Mouse (Mus musculus) limb, embryonic 12.5 days (tissue): Measurements from ENCODE around the gene Btbd17. TPM values are rescaled to one million over a fixed set of nuclear protein-coding genes. Genes with fewer than 3 reads are reported as not detected.

ENCODE experiments used
- ATAC-seq: fragments of 200-750 bp; cut with Nextera tagmentation; 2 replicates; pipeline ENCODE4 v1.8.0; 2017; ENCODE audit warnings: low read depth, moderate TSS enrichment; ENCODE audit not compliant: insufficient number of reproducible peaks, insufficient read depth, low FRiP score, low TSS enrichment
- H3K27ac ChIP-seq: fragments of 300-500 bp; sonication (generic); 2 replicates; pipeline ENCODE4 v1.5.1; 2016; ENCODE audit warnings: mild to moderate bottlenecking, moderate library complexity
- H3K27me3 ChIP-seq: fragments of 300-500 bp; sonication (generic); 2 replicates; pipeline ENCODE4 v1.6.1; 2016; ENCODE audit warnings: mild to moderate bottlenecking, moderate library complexity
- H3K36me3 ChIP-seq: fragments of 300-500 bp; sonication (generic); 2 replicates; pipeline ENCODE4 v1.6.1; 2016; ENCODE audit warnings: mild to moderate bottlenecking, moderate library complexity
- H3K4me1 ChIP-seq: fragments of 300-500 bp; sonication (generic); replicated peaks from 2 replicates; pipeline ENCODE4 v1.6.1; 2016
- H3K4me2 ChIP-seq: fragments of 300-500 bp; sonication (generic); 2 replicates; pipeline ENCODE4 v1.6.1; 2016; ENCODE audit warnings: mild to moderate bottlenecking, moderate library complexity
- H3K4me3 ChIP-seq: fragments of 300-500 bp; sonication (generic); replicated peaks from 2 replicates; pipeline ENCODE4 v1.5.1; 2016; ENCODE audit warnings: mild to moderate bottlenecking
- H3K9ac ChIP-seq: fragments of 300-500 bp; sonication (generic); replicated peaks from 2 replicates; pipeline ENCODE4 v1.6.1; 2016; ENCODE audit warnings: mild to moderate bottlenecking, moderate library complexity
- H3K9me3 ChIP-seq: fragments of 300-500 bp; sonication (generic); 2 replicates; pipeline ENCODE4 v1.6.1; 2016; ENCODE audit warnings: mild to moderate bottlenecking, moderate library complexity
- WGBS: fragments of 180-500 bp; shearing (Covaris S2); methylation state at CpG from one replicate; pipeline ENCODE4 v1.1.7; 2016; 5-methylcytosine and 5-hydroxymethylcytosine counted together
- polyA plus RNA-seq: library from polyadenylated mRNA; unstranded; fragments of >200 nt; fragmentation: Nextera tagmentation; extraction: Ambion mirVana; gene quantifications from 2 replicates; pipeline ENCODE4 v1.2.1, GENCODE M21; 2016

Btbd17 gene
- polyA plus RNA-seq, 1 experiment from 2014 or later: 1.5 TPM

GRCm38 (mm10) chr11:114820444-114820843, 24.7 kb upstream of the Btbd17 start:
- Histone ChIP-seq H3K4me3 (no peak overlapping the region), H3K9me3 (peaks cover 9% of the 10 kb centered on the region), H3K27ac (0 out of 2 replicates have a peak overlapping the region, but pooled peaks have one; percentile 17), H3K27me3 (no peaks in the 10 kb centered on the region), H3K4me1 (peaks cover 38% of the 10 kb centered on the region), H3K9ac (no peak overlapping the region), H3K4me2 (no peak overlapping the region), H3K36me3 (no peaks in the 10 kb centered on the region)
- WGBS: 44% methylated on average over 3 of the region's 3 CpGs
- ATAC-seq: no peak

- H3K27ac ChIP-seq: 0 out of 2 replicates have a peak overlapping the region, but pooled peaks have one; percentile 56
- no peak overlapping the region for H3K9ac ChIP-seq
- WGBS: 40% methylated on average over 2 of the region's 2 CpGs
- H3K4me1 ChIP-seq: peaks cover 38% of the 10 kb centered on the region
- no peaks in the 10 kb centered on the region for H3K36me3 ChIP-seq
- H3K4me2 ChIP-seq: no peak overlapping the region
- H3K4me3 ChIP-seq: no peak overlapping the region
- ATAC-seq: no peak
- H3K27me3 ChIP-seq: no peaks in the 10 kb centered on the region
- peaks cover 9% of the 10 kb centered on the region for H3K9me3 ChIP-seq
Observed at GRCm38 (mm10) chr11:114819110-114819509, 23.4 kb upstream of the Btbd17 start.

GRCm38 (mm10) chr11:114818185-114818584, 22.4 kb upstream of the Btbd17 start:
- Histone ChIP-seq H3K9ac (no peak overlapping the region), H3K27me3 (no peaks in the 10 kb centered on the region), H3K9me3 (peaks cover 9% of the 10 kb centered on the region), H3K4me3 (no peak overlapping the region), H3K4me1 (peaks cover 29% of the 10 kb centered on the region), H3K4me2 (no peak overlapping the region), H3K36me3 (no peaks in the 10 kb centered on the region), H3K27ac (no peak overlapping the region)
- 95% methylated on average over 7 of the region's 7 CpGs for WGBS
- ATAC-seq: no peak

GRCm38 (mm10) chr11:114816934-114817333, 21.2 kb upstream of the Btbd17 start:
- H3K4me1 ChIP-seq: peaks cover 23% of the 10 kb centered on the region
- 92% methylated on average over 4 of the region's 4 CpGs for WGBS
- H3K36me3 ChIP-seq: no peaks in the 10 kb centered on the region
- peaks cover 9% of the 10 kb centered on the region for H3K9me3 ChIP-seq
- ATAC-seq: no peak
- no peak overlapping the region for H3K4me2 ChIP-seq
- no peaks in the 10 kb centered on the region for H3K27me3 ChIP-seq
- no peak overlapping the region for H3K4me3 ChIP-seq
- H3K27ac ChIP-seq: no peak overlapping the region
- H3K9ac ChIP-seq: no peak overlapping the region

- no peaks in the 10 kb centered on the region for H3K36me3 ChIP-seq
- H3K9me3 ChIP-seq: peaks cover 9% of the 10 kb centered on the region
- H3K9ac ChIP-seq: no peak overlapping the region
- no peak for ATAC-seq
- no peaks in the 10 kb centered on the region for H3K27me3 ChIP-seq
- no peak overlapping the region for H3K4me3 ChIP-seq
- H3K4me1 ChIP-seq: peaks cover 20% of the 10 kb centered on the region
- no peak overlapping the region for H3K27ac ChIP-seq
- 63% methylated on average over 11 of the region's 11 CpGs for WGBS
- H3K4me2 ChIP-seq: no peak overlapping the region
Observed at GRCm38 (mm10) chr11:114814873-114815592, 19.3 kb upstream of the Btbd17 start.

DNA sequence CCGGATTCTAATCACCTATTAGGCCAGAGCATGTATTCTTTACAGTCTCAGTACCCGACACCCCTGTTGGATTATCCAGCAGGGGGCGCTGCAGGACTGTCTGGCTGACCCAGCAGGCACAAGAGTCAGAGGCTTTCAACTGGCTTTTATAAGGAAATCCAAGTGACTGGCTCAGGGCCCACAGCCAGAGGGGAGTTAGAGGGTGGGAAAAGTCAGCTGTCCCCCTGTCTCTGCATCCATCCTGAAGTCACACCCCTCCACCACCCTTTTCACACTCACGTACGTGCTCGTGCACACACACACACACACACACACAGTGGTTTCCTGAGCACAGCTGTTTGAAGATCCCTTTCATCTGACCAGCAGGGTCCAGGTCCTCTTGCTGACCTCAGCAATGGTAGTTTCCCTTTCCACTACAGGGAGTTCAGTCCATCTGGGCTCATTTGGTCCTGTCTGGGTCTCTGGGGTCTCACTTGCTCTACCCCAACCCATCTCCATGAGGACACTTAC, 17.0 kb upstream of the Btbd17 start:
- H3K27me3 ChIP-seq: no peaks in the 10 kb centered on the region
- no peaks in the 10 kb centered on the region for H3K9me3 ChIP-seq
- H3K4me3 ChIP-seq: no peak overlapping the region
- peak; percentile 46; the same call in 1 of the 2 replicates for ATAC-seq
- H3K36me3 ChIP-seq: no peaks in the 10 kb centered on the region
- no peak overlapping the region for H3K4me2 ChIP-seq
- peaks cover 21% of the 10 kb centered on the region for H3K4me1 ChIP-seq
- no peak overlapping the region for H3K9ac ChIP-seq
- no peak overlapping the region for H3K27ac ChIP-seq
- WGBS: 7% methylated on average over 6 of the region's 6 CpGs

DNA sequence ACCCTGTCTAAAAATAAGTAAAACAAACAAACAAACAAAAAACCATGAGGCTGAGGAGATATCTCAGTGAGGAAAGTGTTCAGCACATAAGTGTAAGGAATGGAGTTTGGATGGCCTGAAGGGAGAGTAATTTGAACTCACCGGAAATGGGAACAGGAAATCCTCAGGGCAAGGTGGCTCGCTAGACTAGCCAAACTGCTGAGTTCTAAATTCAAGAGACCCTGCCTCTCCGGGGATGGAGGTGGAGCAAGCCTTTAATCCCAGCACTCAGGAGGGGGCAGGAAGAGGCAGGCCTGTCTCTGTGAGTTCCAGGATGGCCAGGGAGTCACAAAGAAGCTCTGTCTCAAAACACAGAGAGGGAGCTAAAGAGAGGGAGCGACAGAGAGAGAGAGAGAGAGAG, 14.6 kb upstream of the Btbd17 start:
- H3K36me3 ChIP-seq: no peaks in the 10 kb centered on the region
- H3K4me3 ChIP-seq: no peak overlapping the region
- H3K9ac ChIP-seq: no peak overlapping the region
- H3K27ac ChIP-seq: 0 out of 2 replicates have a peak overlapping the region, but pooled peaks have one; percentile 42
- ATAC-seq: no peak
- 7% methylated on average over 4 of the region's 4 CpGs for WGBS
- peaks cover 28% of the 10 kb centered on the region for H3K4me1 ChIP-seq
- H3K9me3 ChIP-seq: no peaks in the 10 kb centered on the region; the same call in 1 of the 2 replicates
- H3K27me3 ChIP-seq: no peaks in the 10 kb centered on the region
- H3K4me2 ChIP-seq: no peak overlapping the region

DNA sequence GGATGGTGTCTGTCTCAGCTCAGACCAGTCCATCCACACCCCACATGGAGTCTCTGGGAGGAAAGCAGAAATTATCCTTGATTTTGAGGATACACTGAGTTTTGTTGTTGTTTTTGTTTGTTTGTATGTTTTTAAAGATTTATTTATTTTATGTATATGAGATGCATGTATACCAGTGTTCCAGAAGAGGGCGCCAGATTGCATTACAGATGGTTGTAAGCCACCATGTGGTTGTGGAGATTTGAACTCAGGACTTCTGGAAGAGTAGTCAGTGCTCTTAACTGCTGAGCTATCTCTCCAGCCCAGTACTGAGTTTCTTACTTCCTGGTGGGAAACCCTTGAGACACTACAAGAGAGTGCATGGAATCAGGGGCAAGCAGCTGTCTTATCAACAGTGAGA, 13.6 kb upstream of the Btbd17 start:
- no peak overlapping the region for H3K9ac ChIP-seq
- H3K27me3 ChIP-seq: no peaks in the 10 kb centered on the region
- H3K4me2 ChIP-seq: no peak overlapping the region
- H3K27ac ChIP-seq: no peak overlapping the region
- 79% methylated on average over 1 of the region's 1 CpGs for WGBS
- peaks cover 28% of the 10 kb centered on the region for H3K4me1 ChIP-seq
- no peak for ATAC-seq
- no peak overlapping the region for H3K4me3 ChIP-seq
- no peaks in the 10 kb centered on the region; the same call in 1 of the 2 replicates for H3K9me3 ChIP-seq
- H3K36me3 ChIP-seq: no peaks in the 10 kb centered on the region

GRCm38 (mm10) chr11:114807686-114808427, 12.1 kb upstream of the Btbd17 start:
- no peak overlapping the region for H3K4me2 ChIP-seq
- H3K4me3 ChIP-seq: no peak overlapping the region
- WGBS: 35% methylated on average over 13 of the region's 14 CpGs
- 0 out of 2 replicates have a peak overlapping the region, but pooled peaks have one; percentile 12 for H3K27ac ChIP-seq
- H3K9ac ChIP-seq: no peak overlapping the region
- peaks cover 31% of the 10 kb centered on the region for H3K4me1 ChIP-seq
- no peaks in the 10 kb centered on the region; the same call in 1 of the 2 replicates for H3K9me3 ChIP-seq
- H3K36me3 ChIP-seq: no peaks in the 10 kb centered on the region
- ATAC-seq: no peak
- no peaks in the 10 kb centered on the region for H3K27me3 ChIP-seq

DNA sequence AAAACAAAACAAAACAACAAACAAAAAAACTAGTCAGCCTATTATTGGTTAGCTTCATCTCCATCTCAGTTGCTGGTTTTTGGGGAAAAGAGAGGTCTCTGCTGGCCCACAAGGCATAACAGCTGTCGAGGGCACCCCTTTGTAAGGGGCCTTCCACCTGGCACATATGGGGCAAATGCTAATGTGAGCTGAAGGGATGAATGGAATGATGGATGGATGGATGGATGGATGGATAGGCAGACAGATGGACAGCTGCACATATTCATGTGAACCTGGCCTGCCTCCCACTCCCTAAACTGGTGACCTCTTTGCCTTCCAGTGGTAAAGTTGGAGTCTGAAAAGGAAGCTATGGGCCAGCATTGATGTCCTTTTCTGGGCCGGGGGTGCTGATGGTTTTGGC, 11.3 kb upstream of the Btbd17 start:
- Histone ChIP-seq H3K9ac (no peak overlapping the region), H3K9me3 (no peaks in the 10 kb centered on the region; the same call in 1 of the 2 replicates), H3K4me3 (no peak overlapping the region), H3K4me1 (peaks cover 34% of the 10 kb centered on the region), H3K27ac (no peak overlapping the region), H3K36me3 (no peaks in the 10 kb centered on the region), H3K27me3 (no peaks in the 10 kb centered on the region), H3K4me2 (no peak overlapping the region)
- 67% methylated on average over 2 of the region's 2 CpGs for WGBS
- ATAC-seq: no peak

DNA sequence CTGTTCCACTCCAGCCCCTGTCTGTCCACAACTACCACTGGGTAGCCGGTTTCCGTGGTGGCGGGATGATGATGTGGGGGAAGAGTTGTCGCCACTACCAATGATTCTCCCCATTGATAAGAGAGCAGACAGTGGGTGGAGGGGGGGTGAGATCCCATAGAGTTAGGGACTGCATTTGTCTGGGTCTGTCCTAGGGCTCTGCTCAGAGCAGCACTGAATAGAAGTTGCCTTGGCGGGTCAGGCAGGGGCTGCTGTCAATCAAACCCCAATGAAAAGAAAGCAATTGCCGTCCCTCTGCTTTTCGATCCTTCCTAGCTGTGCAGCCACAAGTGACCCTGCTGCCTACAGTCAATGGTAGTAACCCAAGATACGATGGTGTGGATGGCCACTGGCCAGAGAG, 8.2 kb upstream of the Btbd17 start:
- Histone ChIP-seq H3K4me1 (peaks cover 21% of the 10 kb centered on the region), H3K36me3 (no peaks in the 10 kb centered on the region), H3K9ac (no peak overlapping the region), H3K27me3 (no peaks in the 10 kb centered on the region), H3K4me3 (no peak overlapping the region), H3K27ac (no peak overlapping the region), H3K4me2 (no peak overlapping the region), H3K9me3 (no peaks in the 10 kb centered on the region; the same call in 1 of the 2 replicates)
- no peak for ATAC-seq
- WGBS: 67% methylated on average over 8 of the region's 8 CpGs
